Mouse (Mus musculus) ES-Bruce4 (cell line): ENCODE results near the gene Cpn1.

ENCODE experiments used
- CTCF ChIP-seq: IDR thresholded peaks from one replicate; pipeline ENCODE4 v1.8.1; 2011; ENCODE audit warnings: low read depth, low read length
- EP300 ChIP-seq: IDR thresholded peaks from 2 replicates; pipeline ENCODE4 v1.6.1; 2011; ENCODE audit warnings: low read depth, low read length; ENCODE audit not compliant: insufficient read depth
- POLR2A ChIP-seq: IDR thresholded peaks from one replicate; pipeline ENCODE4 v1.8.1; 2011; ENCODE audit warnings: low read length; ENCODE audit not compliant: insufficient read depth

DNA sequence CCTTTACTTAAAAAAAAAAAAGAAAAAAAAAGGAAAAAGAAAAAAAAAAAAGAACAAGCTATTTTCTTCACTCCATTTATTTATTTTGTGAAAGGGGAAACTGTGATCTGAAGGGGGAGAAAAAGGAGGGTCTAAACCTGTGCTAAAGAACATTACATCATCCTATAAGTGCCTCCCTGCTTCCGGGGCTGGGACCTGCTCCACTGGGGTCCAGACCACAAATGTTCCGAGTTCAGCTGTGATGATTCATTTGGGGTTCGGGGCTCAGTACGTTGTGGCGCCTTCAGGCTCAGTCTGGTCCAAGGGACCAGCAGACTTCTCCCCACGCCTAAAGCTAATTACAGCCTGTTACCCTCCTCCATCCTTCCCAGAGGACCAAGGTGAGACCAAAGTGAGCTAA lies 55.4 kb downstream of the Cpn1 start:
- TF ChIP-seq CTCF (no peak), POLR2A (no peak), EP300 (no peak)
